Mouse (Mus musculus) gastrocnemius, adult 18-20 months (tissue): ENCODE results near the gene Rtp4. TPM values are rescaled to one million over a fixed set of nuclear protein-coding genes. Genes with fewer than 3 reads are reported as not detected.

Experiments used
- DNase-seq: peaks from one replicate; pipeline ENCODE4 v3.0.0; 2021; ENCODE audit warnings: low spot score
- total RNA-seq, 2 experiments: library from RNA; stranded (reverse); gene quantifications; 2 replicates each; pipeline ENCODE4 v1.2.3; 2021

The Rtp4 gene
- total RNA-seq, 2 experiments from 2014 or later: 0.98 to 1.5 TPM

- DNase-seq: no peak
Measured at GRCm38 (mm10) chr16:23513401-23513800, 6.7 kb upstream of the Rtp4 start.

- peak; percentile 76 for DNase-seq
Measured at GRCm38 (mm10) chr16:23515766-23516165, 4.3 kb upstream of the Rtp4 start.

GRCm38 (mm10) chr16:23516606-23517005 lies 3.5 kb upstream of the Rtp4 start:
- DNase-seq: no peak

- DNase-seq: no peak
Measured at GRCm38 (mm10) chr16:23517230-23517629, 2.9 kb upstream of the Rtp4 start.

GRCm38 (mm10) chr16:23517754-23518566 lies 2.1 kb upstream of the Rtp4 start:
- DNase-seq: no peak

- DNase-seq: peak; percentile 49
Measured at GRCm38 (mm10) chr16:23518567-23519369, 1.3 kb upstream of the Rtp4 start.

GRCm38 (mm10) chr16:23519771-23520170 lies 320 bp upstream of the Rtp4 start:
- DNase-seq: no peak

- DNase-seq: no peak
Measured at GRCm38 (mm10) chr16:23521092-23521491, 1.0 kb downstream of the Rtp4 start.

GRCm38 (mm10) chr16:23522081-23522480 lies 2.0 kb downstream of the Rtp4 start:
- no peak for DNase-seq

- DNase-seq: no peak
Measured at GRCm38 (mm10) chr16:23529186-23529585, 9.1 kb downstream of the Rtp4 start.

- DNase-seq: no peak
Measured at GRCm38 (mm10) chr16:23533707-23534106, 13.6 kb downstream of the Rtp4 start.

GRCm38 (mm10) chr16:23541046-23541445 lies 21.0 kb downstream of the Rtp4 start:
- DNase-seq: no peak

- no peak for DNase-seq
Measured at GRCm38 (mm10) chr16:23542866-23543265, 22.8 kb downstream of the Rtp4 start.

- no peak for DNase-seq
Measured at GRCm38 (mm10) chr16:23544361-23544760, 24.3 kb downstream of the Rtp4 start.

GRCm38 (mm10) chr16:23547783-23548182 lies 27.7 kb downstream of the Rtp4 start:
- no peak for DNase-seq

GRCm38 (mm10) chr16:23550346-23550980 lies 30.4 kb downstream of the Rtp4 start:
- DNase-seq: peak; percentile 61

- no peak for DNase-seq
Measured at GRCm38 (mm10) chr16:23550981-23551582, 31.0 kb downstream of the Rtp4 start.

GRCm38 (mm10) chr16:23554673-23555072 lies 34.6 kb downstream of the Rtp4 start:
- no peak for DNase-seq

GRCm38 (mm10) chr16:23557195-23557594 lies 37.1 kb downstream of the Rtp4 start:
- no peak for DNase-seq

- no peak for DNase-seq
Measured at GRCm38 (mm10) chr16:23557669-23558068, 37.6 kb downstream of the Rtp4 start.

GRCm38 (mm10) chr16:23568369-23568958 lies 48.4 kb downstream of the Rtp4 start:
- DNase-seq: no peak
